Mouse (Mus musculus) Patski (cell line): ENCODE results near the gene Rab4b. TPM values are rescaled to one million over a fixed set of nuclear protein-coding genes. Genes with fewer than 3 reads are reported as not detected.
A peak's percentile ranks its signal among the peaks of the same experiment; 100 is the strongest.

Experiments used
- ATAC-seq: fragments of 100-300 bp; one replicate; pipeline ENCODE4 v1.8.0; 2021
- CTCF ChIA-PET: fragments of 350-600 bp; sonication (Branson Sonifier 250); formaldehyde crosslinking; loops from one replicate; lab custom pipeline; 2022; ENCODE audit warnings: inconsistent platforms; lab: Charles Lee
- POLR2A ChIA-PET: fragments of 350-600 bp; sonication (Branson Sonifier 250); formaldehyde crosslinking; loops from one replicate; lab custom pipeline; 2022; ENCODE audit warnings: antibody characterized with exemption, inconsistent platforms; lab: Charles Lee
- DNase-seq: peaks from one replicate; pipeline ENCODE4 v3.0.0-alpha.2; 2011; ENCODE audit warnings: low read depth, low spot score
- H3K27me3 ChIP-seq: fragments of 371-371 bp; one replicate; pipeline ENCODE4 v1.5.1; 2021
- CTCF ChIP-seq: fragments of 100-300 bp; IDR thresholded peaks from one replicate; pipeline ENCODE4 v1.5.1; 2021
- in situ Hi-C: fragments of 300-500 bp; cut with MboI; formaldehyde crosslinking; loops from 3 replicates; pipeline ENCODE4 v1.11.1; 2018; ENCODE audit warnings: low pct_unique_long_range_greater_than_20kb, mixed read lengths
- polyA plus RNA-seq: library from polyadenylated mRNA; unstranded; gene quantifications from one replicate; pipeline ENCODE4 v1.2.3, GENCODE M21; 2021

Gene Rab4b
- polyA plus RNA-seq, 1 experiment from 2014 or later, result 56.9 TPM

GRCm38 (mm10) chr7:27170981-27171380 is 7.7 kb downstream of the Rab4b start:
- no peaks in the 10 kb centered on the region for H3K27me3 ChIP-seq
- in situ Hi-C loops, result no loop called here
- ChIA-PET POLR2A (no interaction called here), CTCF (no interaction called here)
- no peak for TF ChIP-seq CTCF
- ATAC-seq (no peak), DNase-seq (no peak)

GRCm38 (mm10) chr7:27168371-27168770 is 10.3 kb downstream of the Rab4b start:
- no peaks in the 10 kb centered on the region for H3K27me3 ChIP-seq
- ChIA-PET POLR2A (no interaction called here), CTCF (interaction anchor here (0.8 kb wide), 1 partner anchor 26 kb away, joined by 3 read pairs; no protein-coding TSS in a partner anchor)
- ATAC-seq, result no peak
- no peak for DNase-seq
- TF ChIP-seq CTCF, result no peak
- in situ Hi-C loops, result no loop called here

GRCm38 (mm10) chr7:27167475-27168094 is 11.1 kb downstream of the Rab4b start:
- no peak for TF ChIP-seq CTCF
- ChIA-PET POLR2A (interaction anchor here (1.3 to 1.7 kb wide), 2 partner anchors 12 to 58 kb away, joined by 5 to 6 read pairs; no protein-coding TSS in a partner anchor), CTCF (interaction anchor here (0.8 kb wide), 1 partner anchor 17 kb away, joined by 3 read pairs; no protein-coding TSS in a partner anchor)
- ATAC-seq, result no peak
- DNase-seq, result no peak
- no peaks in the 10 kb centered on the region for H3K27me3 ChIP-seq
- in situ Hi-C loops, result no loop called here

GRCm38 (mm10) chr7:27166614-27167474 is 11.9 kb downstream of the Rab4b start, which contains the start of gene Egln2:
TSS of gene Egln2 (minus strand) at chr7:27166802.
- CTCF ChIA-PET, result interaction anchor here (0.8 kb wide), 1 partner anchor 16 kb away, joined by 3 read pairs; no protein-coding TSS in a partner anchor
- POLR2A ChIA-PET, result interaction anchor here (1.3 to 1.7 kb wide), 2 partner anchors 13 to 58 kb away, joined by 5 to 6 read pairs; no protein-coding TSS in a partner anchor
- TF ChIP-seq CTCF, result no peak
- DNase-seq (peak; percentile 71), ATAC-seq (peak; percentile 65)
- in situ Hi-C loops, result no loop called here
- no peaks in the 10 kb centered on the region for H3K27me3 ChIP-seq

GRCm38 (mm10) chr7:27166229-27166613 is 12.5 kb downstream of the Rab4b start:
- DNase-seq, result no peak
- peak; percentile 44 for ATAC-seq
- TF ChIP-seq CTCF, result no peak
- ChIA-PET POLR2A (interaction anchor here (1.3 to 1.7 kb wide), 2 partner anchors 13 to 59 kb away, joined by 5 to 6 read pairs; no protein-coding TSS in a partner anchor), CTCF (no interaction called here)
- H3K27me3 ChIP-seq, result no peaks in the 10 kb centered on the region
- in situ Hi-C loops, result no loop called here

GRCm38 (mm10) chr7:27165696-27166095 is 13.0 kb downstream of the Rab4b start:
- ATAC-seq (no peak), DNase-seq (no peak)
- ChIA-PET POLR2A (no interaction called here), CTCF (interaction anchor here (0.7 kb wide), 1 partner anchor 12 kb away, joined by 3 read pairs; no protein-coding TSS in a partner anchor)
- no peaks in the 10 kb centered on the region for H3K27me3 ChIP-seq
- in situ Hi-C loops, result no loop called here
- no peak for TF ChIP-seq CTCF

- ATAC-seq (no peak), DNase-seq (no peak)
- TF ChIP-seq CTCF, result no peak
- no peaks in the 10 kb centered on the region for H3K27me3 ChIP-seq
- CTCF ChIA-PET, result interaction anchor here (0.7 kb wide), 1 partner anchor 13 kb away, joined by 3 read pairs; no protein-coding TSS in a partner anchor
- POLR2A ChIA-PET, result no interaction called here
- in situ Hi-C loops, result no loop called here
These were observed 13.6 kb downstream of the Rab4b start for GRCm38 (mm10) chr7:27165007-27165655.

- in situ Hi-C loops, result no loop called here
- DNase-seq (no peak), ATAC-seq (no peak)
- POLR2A ChIA-PET, result no interaction called here
- TF ChIP-seq CTCF, result no peak
- CTCF ChIA-PET, result no interaction called here
- no peaks in the 10 kb centered on the region for H3K27me3 ChIP-seq
These were observed 14.4 kb downstream of the Rab4b start for GRCm38 (mm10) chr7:27164112-27164947.

- DNase-seq (no peak), ATAC-seq (no peak)
- no peak for TF ChIP-seq CTCF
- ChIA-PET CTCF (interaction anchor here (0.8 to 1.0 kb wide), 2 partner anchors 9 to 16 kb away, joined by 3 read pairs; no protein-coding TSS in a partner anchor), POLR2A (interaction anchor here (1.1 kb wide), 1 partner anchor 65 kb away, joined by 4 read pairs; the partner anchor contains the start of gene Itpkc)
- in situ Hi-C loops, result no loop called here
- no peaks in the 10 kb centered on the region for H3K27me3 ChIP-seq
These were observed 15.3 kb downstream of the Rab4b start for GRCm38 (mm10) chr7:27163450-27163805.
